Mouse (Mus musculus) right cerebral cortex, adult 2 months (tissue): Measurements from ENCODE around the gene Gm37240.
"Not testable (repeated sequence)": the region's sequence is repeated elsewhere in the genome, so short reads cannot be mapped to it uniquely, and the experiment has no call there.

Experiments
- DNase-seq, 2 experiments: peaks; one replicate each; pipeline ENCODE4 v3.0.0; 2021 to 2022; ENCODE audit warnings: low spot score in 2 of 2

Gm37240 gene

GRCm38 (mm10) chr3:85573216-85573863, 314.0 kb downstream of the Gm37240 start:
- DNase-seq = no peak

GRCm38 (mm10) chr3:85572502-85572901, 314.8 kb downstream of the Gm37240 start:
- not testable (repeated sequence) for DNase-seq

DNA sequence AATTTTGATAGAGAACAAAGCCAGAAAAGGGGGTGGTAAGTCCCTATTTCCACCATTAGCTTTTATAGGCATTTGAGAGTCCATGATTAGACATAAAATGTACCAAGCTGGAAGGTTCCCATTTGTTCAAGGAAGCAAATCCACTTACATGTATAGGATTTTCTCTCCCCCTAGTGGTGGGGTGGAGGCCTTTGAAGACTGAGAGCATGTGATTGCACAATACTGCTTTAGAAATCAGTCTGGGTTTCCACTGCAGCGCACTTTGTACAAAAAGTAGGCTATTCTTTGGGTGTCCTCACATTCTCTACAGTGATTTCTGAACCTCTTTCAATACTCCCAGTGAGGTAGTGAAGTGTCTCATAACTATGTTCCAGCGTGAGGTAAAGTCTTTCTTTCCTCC, 316.0 kb downstream of the Gm37240 start:
- DNase-seq = peak; percentile 71 to 81

- no peak for DNase-seq
Observed at GRCm38 (mm10) chr3:85564603-85565002, 322.7 kb downstream of the Gm37240 start.

- peak; percentile 56 to 68 for DNase-seq
Observed at GRCm38 (mm10) chr3:85553731-85554277, 333.5 kb downstream of the Gm37240 start.

DNA sequence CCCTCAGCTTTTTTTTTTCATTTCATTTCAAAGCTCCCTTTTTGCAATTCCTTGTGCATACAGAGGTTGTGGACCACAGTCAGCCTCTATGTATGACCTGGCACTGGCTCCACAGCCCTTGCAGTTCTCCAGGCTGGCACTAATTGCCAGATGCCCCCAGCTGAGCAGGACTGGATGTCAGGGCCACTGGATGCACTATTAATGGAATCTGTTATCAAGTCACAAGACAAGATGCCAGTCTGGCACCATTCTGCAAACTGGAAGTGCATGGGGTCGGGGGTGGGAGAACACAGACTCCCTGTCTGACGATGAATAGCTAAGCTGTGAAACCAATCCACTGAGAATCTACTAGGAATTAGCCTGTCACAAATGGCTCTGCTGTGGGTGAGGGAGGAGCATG, 336.0 kb downstream of the Gm37240 start:
- DNase-seq = no peak

GRCm38 (mm10) chr3:85550312-85550711, 337.0 kb downstream of the Gm37240 start:
- DNase-seq = no peak

DNA sequence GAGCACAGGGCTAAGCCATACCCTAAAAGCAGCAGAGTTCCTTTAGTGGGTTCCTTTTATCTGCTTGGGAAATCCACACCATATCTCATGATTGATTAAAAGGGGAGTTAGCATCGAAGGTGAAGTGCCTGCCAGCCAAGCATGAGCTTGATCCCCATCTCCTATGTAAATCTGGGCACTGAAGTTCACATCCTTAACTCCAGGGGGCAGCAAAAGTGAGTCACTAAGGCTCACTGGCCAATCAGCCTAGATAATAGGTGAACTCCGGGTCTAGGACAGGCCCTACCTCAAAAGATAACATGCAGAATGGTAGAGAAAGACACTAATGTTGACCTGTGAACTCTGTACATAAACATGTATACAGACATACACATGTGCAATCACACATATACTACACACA, 343.7 kb downstream of the Gm37240 start:
- DNase-seq = no peak

DNA sequence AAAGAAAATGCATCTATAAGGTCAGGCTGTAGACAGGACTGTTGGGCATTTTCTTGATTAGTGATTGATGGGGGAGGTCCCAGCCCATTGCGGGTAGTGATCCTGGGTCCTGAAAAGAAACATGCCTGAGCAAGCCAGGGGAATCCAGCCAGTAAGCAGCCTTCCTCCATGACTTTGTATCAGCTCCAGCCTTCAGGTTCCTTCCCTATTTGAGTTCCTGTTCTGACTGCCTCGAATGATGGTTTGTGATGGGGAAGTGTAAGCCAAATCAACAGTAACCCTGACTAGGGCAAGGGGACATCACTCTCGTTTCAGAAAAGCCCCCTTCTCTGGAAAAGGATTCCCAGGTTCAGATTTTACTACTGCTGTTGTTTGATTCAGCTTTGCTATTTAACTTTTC, 344.6 kb downstream of the Gm37240 start:
- DNase-seq = no peak

GRCm38 (mm10) chr3:85535621-85536520, 351.4 kb downstream of the Gm37240 start:
- DNase-seq = no peak

DNA sequence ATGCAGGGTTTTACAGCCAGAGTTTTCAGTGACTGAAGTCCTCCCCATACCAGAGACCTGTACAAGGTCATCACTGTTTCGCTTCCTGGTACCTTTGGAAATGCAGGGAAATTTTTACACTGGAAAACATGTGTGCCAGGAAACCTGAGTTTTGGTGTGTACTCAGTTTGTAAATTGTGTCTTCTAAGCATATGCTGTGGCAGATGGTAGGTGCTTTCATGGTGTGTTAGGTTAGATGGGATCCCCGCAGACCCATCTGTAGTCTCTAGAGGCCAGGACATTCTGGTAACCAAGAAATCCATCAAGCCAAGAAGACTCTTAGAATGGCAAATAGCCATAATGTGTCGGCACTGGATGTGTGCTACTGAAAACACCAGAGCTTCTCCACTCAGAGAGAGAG, 352.3 kb downstream of the Gm37240 start:
- DNase-seq = no peak

- no peak for DNase-seq
Observed at GRCm38 (mm10) chr3:85532376-85532775, 354.9 kb downstream of the Gm37240 start.

DNA sequence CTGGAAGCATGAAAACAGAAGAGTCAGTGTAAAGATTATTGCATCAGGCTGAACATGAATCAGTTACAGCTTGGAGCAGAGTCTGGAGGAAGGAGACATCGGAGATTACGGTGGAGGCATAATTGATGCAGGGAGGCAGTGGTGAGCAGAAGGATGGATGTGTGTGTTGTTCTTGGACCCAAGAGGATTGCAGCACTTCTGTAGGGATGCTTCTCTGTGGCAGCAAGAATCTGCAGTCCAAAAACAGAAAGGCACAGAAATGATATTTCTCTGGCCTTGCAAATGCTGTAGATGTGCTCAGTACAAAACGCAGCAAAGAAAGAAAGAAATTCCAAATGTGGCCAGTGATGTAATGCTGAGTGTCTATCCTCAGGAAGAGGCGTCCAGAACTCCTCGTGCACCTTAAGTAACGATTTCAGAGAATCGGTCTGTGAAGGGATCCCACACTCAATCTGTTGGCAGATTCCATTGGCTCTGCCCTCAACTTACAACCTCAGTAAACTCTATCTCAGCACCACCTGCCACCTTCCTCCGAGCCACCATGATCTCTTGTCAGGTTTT, 356.6 kb downstream of the Gm37240 start:
- peak; percentile 45 to 63 for DNase-seq

DNA sequence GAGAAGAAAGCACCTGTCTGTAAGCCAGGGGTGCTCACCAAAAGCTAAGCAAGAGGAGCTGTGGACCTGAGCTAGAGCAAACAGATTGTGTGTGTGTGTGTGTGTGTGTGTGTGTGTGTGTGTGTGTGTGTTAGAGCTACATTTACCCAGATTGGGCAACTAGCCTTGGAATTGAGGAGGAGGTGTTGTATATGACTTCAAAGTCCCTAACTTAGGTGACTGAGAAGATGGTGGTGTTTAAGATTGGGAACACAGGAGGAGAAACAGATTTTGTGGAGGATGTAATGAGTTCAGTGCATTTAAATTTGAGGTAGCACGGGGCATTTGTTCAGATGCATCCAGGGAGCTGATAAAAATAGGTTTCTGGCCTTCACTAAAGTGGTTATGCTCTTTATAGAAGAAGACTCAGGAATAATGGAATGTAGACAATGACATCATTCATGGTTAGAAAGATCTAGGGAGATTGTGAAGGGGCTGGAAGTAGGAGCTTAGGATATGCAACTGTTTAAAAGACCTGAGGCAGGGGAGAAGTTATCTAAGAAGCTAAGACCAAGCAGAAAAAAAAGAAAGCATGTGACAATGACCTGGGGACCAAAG, 365.9 kb downstream of the Gm37240 start:
- peak; percentile 73 to 77 for DNase-seq

DNA sequence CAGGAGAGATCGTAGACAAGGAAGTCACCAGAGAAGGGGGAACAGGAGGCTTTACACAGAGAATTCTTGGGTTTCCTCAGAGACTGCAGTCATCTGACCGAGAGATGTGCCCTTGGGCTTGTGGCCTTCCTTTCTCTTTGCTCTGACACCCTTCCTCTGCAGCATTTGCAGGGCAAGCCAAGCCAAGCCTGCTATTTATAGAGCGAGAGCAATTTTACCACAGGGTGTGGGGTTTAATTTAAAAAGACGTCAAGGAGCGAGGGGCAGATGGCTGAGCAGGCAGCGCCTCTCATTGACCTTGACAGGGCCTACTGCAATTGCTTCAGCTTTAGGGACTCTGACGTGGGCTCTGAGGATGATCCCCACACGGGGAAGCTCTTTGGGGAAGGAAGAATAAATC, 368.6 kb downstream of the Gm37240 start:
- no peak for DNase-seq

GRCm38 (mm10) chr3:85518072-85518471, 369.2 kb downstream of the Gm37240 start:
- DNase-seq = no peak

DNA sequence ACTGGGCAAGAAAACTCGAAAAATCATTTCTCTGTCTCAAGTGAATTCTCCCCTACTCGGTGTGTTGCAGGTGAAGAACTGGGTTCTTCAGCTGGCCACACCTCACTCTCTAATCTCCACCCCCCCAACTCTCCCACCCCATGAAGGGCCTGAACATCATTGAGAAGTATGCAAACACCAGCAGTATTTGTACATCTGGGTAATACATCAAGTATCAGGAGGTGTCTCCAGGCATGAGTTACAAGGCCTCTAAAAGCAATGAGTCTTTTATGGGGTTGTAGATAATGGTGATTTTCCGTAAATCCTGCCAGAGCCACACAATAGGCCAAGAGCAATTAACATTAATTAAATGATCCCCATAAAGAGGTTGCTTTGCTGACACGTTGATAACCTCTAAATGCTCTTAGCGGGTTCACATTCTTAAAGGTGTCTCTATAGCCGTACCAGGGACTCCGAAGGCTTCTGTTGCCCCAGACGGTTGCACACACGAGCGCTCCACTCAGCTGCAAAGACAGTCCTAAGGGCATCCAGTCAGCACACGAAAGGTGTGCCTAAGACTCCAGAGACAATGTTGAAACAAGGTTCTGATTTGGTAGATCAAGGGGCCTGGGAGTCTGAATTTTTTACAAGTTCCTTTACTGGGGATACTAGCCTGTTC, 370.4 kb downstream of the Gm37240 start:
- no peak for DNase-seq

GRCm38 (mm10) chr3:85514700-85515099, 372.6 kb downstream of the Gm37240 start:
- no peak for DNase-seq

DNA sequence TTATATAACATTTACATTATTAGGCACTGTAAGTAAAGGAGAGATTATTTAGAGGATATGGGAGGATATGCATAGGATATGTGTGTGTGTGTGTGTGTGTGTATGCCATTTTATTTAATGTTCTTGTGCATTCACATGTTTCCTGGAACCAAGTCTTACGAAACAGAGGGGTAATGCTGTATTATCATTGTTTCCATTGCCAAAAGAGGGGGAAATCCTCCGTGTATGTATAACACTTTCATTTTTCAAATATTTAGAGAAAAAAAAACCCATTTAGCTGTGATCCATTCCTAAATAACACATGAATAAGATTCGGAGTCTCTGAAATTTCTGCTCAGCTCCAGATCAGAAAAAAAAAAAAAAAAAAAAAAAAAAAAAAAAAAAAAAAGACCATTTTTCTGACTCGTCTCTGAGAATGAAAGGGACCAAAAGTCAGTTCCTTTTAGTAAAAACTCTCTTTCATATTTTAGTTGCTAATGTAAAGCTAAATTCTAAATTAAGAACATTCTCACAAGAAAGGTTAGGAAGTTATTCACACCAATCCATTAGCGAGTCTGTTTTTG, 378.5 kb downstream of the Gm37240 start:
- no peak for DNase-seq

GRCm38 (mm10) chr3:85500096-85500495, 387.2 kb downstream of the Gm37240 start:
- DNase-seq = no peak

GRCm38 (mm10) chr3:85496146-85496545, 391.2 kb downstream of the Gm37240 start:
- no peak for DNase-seq
